ENCODE assay signal across 11 mouse cellular contexts in the genomic region with DNA sequence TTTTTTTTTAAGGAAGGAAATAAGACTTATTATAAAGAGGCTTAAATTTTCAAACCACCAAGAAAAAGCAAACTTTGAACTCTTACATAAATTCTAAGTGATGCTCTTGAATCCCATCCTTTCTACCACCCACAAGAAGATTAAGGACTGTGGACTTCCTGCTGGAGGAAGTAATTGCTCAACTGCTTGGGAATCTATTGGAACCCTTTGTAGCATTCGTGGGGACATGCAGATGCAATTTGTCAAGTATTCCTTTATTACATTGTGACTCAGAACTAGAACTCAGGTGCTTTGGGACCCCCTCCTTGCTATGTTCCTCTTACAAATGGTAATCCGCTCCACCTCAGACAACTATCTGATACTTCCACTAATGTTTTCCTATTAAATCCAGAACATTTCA. TPM values are rescaled to one million over a fixed set of nuclear protein-coding genes. Genes with fewer than 3 reads are reported as not detected.
DNase-seq lines count a peak whose midpoint lies in the region; ATAC-seq and TF ChIP-seq lines count a peak whose summit lies in the region.
"Had no signal": no experiment of that assay in that cellular context is flagged by ENCODE, and none has a peak within 500 bp of the region (broad histone marks: within the 10 kb centered on the region; RNA-seq: fewer than 3 reads in every experiment).

No protein-coding gene starts in this region.

- TF ChIP-seq CTCF in thymus, adult 2 months (IDR thresholded peaks at IDR 0.05; ENCODE audit: borderline replicate concordance, control insufficient read depth, extremely low read depth, insufficient read depth, low read length, poor library complexity) = no peak

- no peak for TF ChIP-seq POLR2A in thymus, adult 2 months (IDR thresholded peaks at IDR 0.05; ENCODE audit: control insufficient read depth, extremely low read depth, insufficient read depth, low read length, poor library complexity)

- peak overlapping the region; percentile 94 for H3K4me2 ChIP-seq in liver, embryonic 11.5 days
- no peak overlapping the region for H3K4me2 ChIP-seq in liver, embryonic 12.5 days
- 0 out of 2 replicates have a peak overlapping the region, but pooled peaks have one; percentile 82 for H3K4me2 ChIP-seq in embryonic facial prominence, embryonic 15.5 days (replicated peaks)
- no peak overlapping the region for H3K4me2 ChIP-seq in hindbrain, embryonic 11.5 days (replicated peaks; ENCODE audit: low read depth, low read length)
- H3K4me2 ChIP-seq in midbrain, embryonic 15.5 days = peak overlapping the region; percentile 99; the same call in 1 of the 2 replicates

- no peak overlapping the region for H3K27ac ChIP-seq in liver, embryonic 11.5 days (ENCODE audit: low read depth, low read length)
- H3K27ac ChIP-seq in liver, embryonic 12.5 days = no peak overlapping the region
- no peak overlapping the region for H3K27ac ChIP-seq in embryonic facial prominence, embryonic 15.5 days (replicated peaks)
- no peak overlapping the region for H3K27ac ChIP-seq in hindbrain, embryonic 11.5 days (ENCODE audit: low read depth, low read length)
- no peak overlapping the region for H3K27ac ChIP-seq in midbrain, embryonic 15.5 days
- H3K27ac ChIP-seq in thymus, adult 2 months (ENCODE audit: control insufficient read depth, insufficient read depth, low read length) = no peak overlapping the region

- peaks cover 28% of the 10 kb centered on the region for H3K27me3 ChIP-seq in liver, embryonic 11.5 days (replicated peaks; ENCODE audit: control insufficient read depth, insufficient read depth, low read length)
- peaks cover 42% of the 10 kb centered on the region for H3K27me3 ChIP-seq in liver, embryonic 12.5 days (replicated peaks)
- H3K27me3 ChIP-seq in embryonic facial prominence, embryonic 15.5 days = no peaks in the 10 kb centered on the region
- H3K27me3 ChIP-seq in hindbrain, embryonic 11.5 days (ENCODE audit: control insufficient read depth, insufficient read depth, low read length) = no peaks in the 10 kb centered on the region
- H3K27me3 ChIP-seq in midbrain, embryonic 15.5 days (replicated peaks) = no peaks in the 10 kb centered on the region
- peaks cover 13% of the 10 kb centered on the region for H3K27me3 ChIP-seq in thymus, adult 2 months (ENCODE audit: control insufficient read depth, insufficient read depth, low read length)

- WGBS in liver, embryonic 11.5 days = 34% methylated on average over 2 of the region's 2 CpGs
- WGBS in liver, embryonic 12.5 days (ENCODE audit: insufficient replicate concordance) = 45% methylated on average over 2 of the region's 2 CpGs
- WGBS in embryonic facial prominence, embryonic 15.5 days = 46% methylated on average over 2 of the region's 2 CpGs
- WGBS in hindbrain, embryonic 11.5 days = 38% methylated on average over 2 of the region's 2 CpGs
- WGBS in midbrain, embryonic 15.5 days = 42% methylated on average over 2 of the region's 2 CpGs
- 61% methylated on average over 2 of the region's 2 CpGs for WGBS in thymus, adult 2 months

- H3K9ac ChIP-seq in liver, embryonic 11.5 days (ENCODE audit: low read depth, low read length) = no peak overlapping the region
- H3K9ac ChIP-seq in liver, embryonic 12.5 days = no peak overlapping the region
- H3K9ac ChIP-seq in embryonic facial prominence, embryonic 15.5 days = no peak overlapping the region
- no peak overlapping the region; the same call in 1 of the 2 replicates for H3K9ac ChIP-seq in hindbrain, embryonic 11.5 days (ENCODE audit: low read depth, low read length)
- H3K9ac ChIP-seq in midbrain, embryonic 15.5 days = no peak overlapping the region

- no peak for DNase-seq in liver, embryonic 11.5 days (ENCODE audit: low spot score)
- DNase-seq in hindbrain, embryonic 11.5 days (ENCODE audit: low spot score) = peak; percentile 6
- no peak for DNase-seq in layer of hippocampus, adult 8-10 months (ENCODE audit: low spot score in 2 of 2)
- no peak for DNase-seq in thymus, adult 2 months
- DNase-seq in embryo, embryonic 10 days (ENCODE audit: low spot score) = no peak
- DNase-seq: adrenal gland, postnatal 14 days; cerebellum, adult 9-10 months; kidney, postnatal 36 days had no signal

- no peak for ATAC-seq in liver, embryonic 11.5 days (replicated peaks; ENCODE audit: low FRiP score)
- ATAC-seq in liver, embryonic 12.5 days = no peak
- ATAC-seq in embryonic facial prominence, embryonic 15.5 days (ENCODE audit: insufficient number of reproducible peaks, low FRiP score, low TSS enrichment, low read depth) = no peak
- ATAC-seq in hindbrain, embryonic 11.5 days (ENCODE audit: low FRiP score) = no peak
- ATAC-seq in midbrain, embryonic 15.5 days (replicated peaks) = no peak

- peaks cover 5% of the 10 kb centered on the region; the same call in 1 of the 2 replicates for H3K4me1 ChIP-seq in liver, embryonic 11.5 days (replicated peaks; ENCODE audit: control insufficient read depth, insufficient read depth, low read length)
- peaks cover 20% of the 10 kb centered on the region for H3K4me1 ChIP-seq in liver, embryonic 12.5 days
- H3K4me1 ChIP-seq in embryonic facial prominence, embryonic 15.5 days = peaks cover 19% of the 10 kb centered on the region; the same call in 1 of the 2 replicates
- no peaks in the 10 kb centered on the region for H3K4me1 ChIP-seq in hindbrain, embryonic 11.5 days (replicated peaks; ENCODE audit: control insufficient read depth, insufficient read depth, low read length)
- peaks cover 29% of the 10 kb centered on the region for H3K4me1 ChIP-seq in midbrain, embryonic 15.5 days
- peaks cover 14% of the 10 kb centered on the region for H3K4me1 ChIP-seq in thymus, adult 2 months (replicated peaks; ENCODE audit: control insufficient read depth, insufficient read depth, low read length)

- H3K36me3 ChIP-seq in liver, embryonic 11.5 days (ENCODE audit: control insufficient read depth, insufficient read depth, low read length) = no peaks in the 10 kb centered on the region
- no peaks in the 10 kb centered on the region for H3K36me3 ChIP-seq in liver, embryonic 12.5 days
- no peaks in the 10 kb centered on the region for H3K36me3 ChIP-seq in embryonic facial prominence, embryonic 15.5 days
- H3K36me3 ChIP-seq in hindbrain, embryonic 11.5 days (ENCODE audit: control insufficient read depth, insufficient read depth, low read length) = no peaks in the 10 kb centered on the region
- no peaks in the 10 kb centered on the region for H3K36me3 ChIP-seq in midbrain, embryonic 15.5 days (replicated peaks)
- no peaks in the 10 kb centered on the region for H3K36me3 ChIP-seq in thymus, adult 2 months (ENCODE audit: control insufficient read depth, insufficient read depth, low read length)

- no peaks in the 10 kb centered on the region for H3K9me3 ChIP-seq in liver, embryonic 11.5 days (ENCODE audit: control insufficient read depth, low read length)
- H3K9me3 ChIP-seq in liver, embryonic 12.5 days (replicated peaks) = no peaks in the 10 kb centered on the region
- H3K9me3 ChIP-seq in embryonic facial prominence, embryonic 15.5 days (replicated peaks) = no peaks in the 10 kb centered on the region
- no peaks in the 10 kb centered on the region for H3K9me3 ChIP-seq in hindbrain, embryonic 11.5 days (ENCODE audit: control insufficient read depth, low read length)
- no peaks in the 10 kb centered on the region for H3K9me3 ChIP-seq in midbrain, embryonic 15.5 days

- no peak overlapping the region for H3K4me3 ChIP-seq in liver, embryonic 11.5 days (ENCODE audit: low read depth, low read length)
- H3K4me3 ChIP-seq in liver, embryonic 12.5 days = no peak overlapping the region
- no peak overlapping the region for H3K4me3 ChIP-seq in embryonic facial prominence, embryonic 15.5 days (replicated peaks)
- H3K4me3 ChIP-seq in hindbrain, embryonic 11.5 days (ENCODE audit: low read depth, low read length) = no peak overlapping the region; the same call in 1 of the 2 replicates
- peak overlapping the region; percentile 76 for H3K4me3 ChIP-seq in midbrain, embryonic 15.5 days
- no peak overlapping the region for H3K4me3 ChIP-seq in thymus, adult 2 months (ENCODE audit: control insufficient read depth, insufficient read depth, low read length)

RNA-seq across cellular contexts. Expression of gene Vcan, which starts 4.0 kb away (rescaled TPM):
- 13.9 and 18.2 TPM in 2 replicates for polyA plus RNA-seq in liver, embryonic 11.5 days (2014; fragmentation: Nextera tagmentation; extraction: Ambion mirVana)
- polyA plus RNA-seq in liver, embryonic 12.5 days (2016; fragmentation: Nextera tagmentation; extraction: Ambion mirVana) = 2.9 and 4.6 TPM in 2 replicates
- 93.5 and 109 TPM in 2 replicates for polyA plus RNA-seq in embryonic facial prominence, embryonic 15.5 days (2015; fragmentation: Nextera tagmentation; extraction: Ambion mirVana)
- polyA plus RNA-seq in hindbrain, embryonic 11.5 days (2014; fragmentation: Nextera tagmentation; extraction: Ambion mirVana) = 75.9 and 99.0 TPM in 2 replicates
- polyA plus RNA-seq in midbrain, embryonic 15.5 days (2015; fragmentation: Nextera tagmentation; extraction: Ambion mirVana) = 30.5 and 33.3 TPM in 2 replicates
- total RNA-seq in layer of hippocampus, adult 8-10 months (2022) = 10 to 100 TPM; 15.6 to 17.8 (median 16.7) TPM
- 1.4 and 2.7 TPM in 2 replicates for polyA plus RNA-seq in thymus, adult 2 months (2012; rRNA removed)

Comparison
In these comparisons a context has a peak if more than half of its experiments do, and no peak if none do; other contexts are left out.
1. H3K4me2 ChIP-seq: peak in liver, embryonic 11.5 days (single experiment), embryonic facial prominence, embryonic 15.5 days (single experiment) and midbrain, embryonic 15.5 days (single experiment); none in liver, embryonic 12.5 days (single experiment) and hindbrain, embryonic 11.5 days (single experiment).